Mouse (Mus musculus) intestine, embryonic 14.5 days (tissue): ENCODE results near the gene Fhl3. TPM values are rescaled to one million over a fixed set of nuclear protein-coding genes. Genes with fewer than 3 reads are reported as not detected.
A peak's percentile ranks its signal among the peaks of the same experiment; 100 is the strongest.

ENCODE experiments used
- ATAC-seq: fragments of 200-750 bp; cut with Nextera tagmentation; replicated peaks from 2 replicates; pipeline ENCODE4 v1.8.0; 2017; ENCODE audit warnings: low read depth, moderate number of reproducible peaks, moderate TSS enrichment, moderate library complexity; ENCODE audit not compliant: low FRiP score, low TSS enrichment
- DNase-seq: peaks from one replicate; pipeline ENCODE4 v3.0.0-alpha.2; 2018; ENCODE audit warnings: low spot score
- H3K27ac ChIP-seq: fragments of 300-500 bp; sonication (generic); 2 replicates; pipeline ENCODE4 v1.5.1; 2014; ENCODE audit warnings: low read depth, mild to moderate bottlenecking, control low read depth
- H3K27me3 ChIP-seq: fragments of 300-500 bp; sonication (generic); replicated peaks from 2 replicates; pipeline ENCODE4 v1.6.1; 2014; ENCODE audit warnings: low read length, control low read depth; ENCODE audit not compliant: control insufficient read depth, insufficient read depth
- H3K36me3 ChIP-seq: fragments of 300-500 bp; sonication (generic); 2 replicates; pipeline ENCODE4 v1.6.1; 2014; ENCODE audit warnings: low read length, control low read depth; ENCODE audit not compliant: control insufficient read depth, insufficient read depth
- H3K4me1 ChIP-seq: fragments of 300-500 bp; sonication (generic); replicated peaks from 2 replicates; pipeline ENCODE4 v1.6.1; 2014; ENCODE audit warnings: low read length, control low read depth, mixed read lengths; ENCODE audit not compliant: control insufficient read depth, insufficient read depth
- H3K4me2 ChIP-seq: fragments of 300-500 bp; sonication (generic); 2 replicates; pipeline ENCODE4 v1.6.1; 2014; ENCODE audit warnings: low read length
- H3K4me3 ChIP-seq: fragments of 300-500 bp; sonication (generic); 2 replicates; pipeline ENCODE4 v1.5.1; 2014; ENCODE audit warnings: low read depth, low read length, control low read depth, mixed read lengths
- H3K9ac ChIP-seq: fragments of 300-500 bp; sonication (generic); 2 replicates; pipeline ENCODE4 v1.6.1; 2014; ENCODE audit warnings: mild to moderate bottlenecking, low read length
- H3K9me3 ChIP-seq: fragments of 300-500 bp; sonication (generic); 2 replicates; pipeline ENCODE4 v1.6.1; 2016; ENCODE audit warnings: low read length, control low read depth; ENCODE audit not compliant: control insufficient read depth
- WGBS: fragments of 180-500 bp; shearing (Covaris S2); extraction: QIAGEN DNeasy Blood & Tissue Kit; methylation state at CpG from one replicate; pipeline ENCODE4 v1.1.7; 2014; 5-methylcytosine and 5-hydroxymethylcytosine counted together
- polyA plus RNA-seq: library from polyadenylated mRNA; unstranded; fragments of >200 nt; fragmentation: Nextera tagmentation; extraction: Ambion mirVana; gene quantifications from 2 replicates; pipeline ENCODE4 v1.2.1, GENCODE M21; 2014

The Fhl3 gene
- polyA plus RNA-seq, 1 experiment from 2014 or later: 13.6 TPM

DNA sequence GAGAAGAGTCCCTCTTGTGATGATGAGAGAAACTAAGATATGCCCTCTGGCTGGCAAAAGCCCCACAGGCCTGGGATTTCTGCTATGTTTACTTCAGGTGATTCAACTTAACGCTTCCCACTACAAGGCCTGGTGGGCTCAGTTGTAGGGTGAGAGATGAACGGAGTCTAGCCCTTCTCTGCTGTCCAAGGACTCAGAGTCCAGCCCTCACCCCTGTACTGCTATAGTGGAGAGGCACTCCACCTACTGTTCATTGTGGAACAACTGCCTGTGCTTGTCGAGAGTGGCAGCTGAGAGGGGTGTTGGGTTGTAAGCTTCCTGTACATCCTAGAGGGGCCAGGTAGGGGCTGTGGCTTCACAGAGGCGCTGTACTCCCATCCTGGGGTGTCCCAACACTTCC is 37.5 kb downstream of the Fhl3 start:
- Histone ChIP-seq H3K4me3 (no peak overlapping the region), H3K4me2 (no peak overlapping the region), H3K4me1 (0 out of 2 replicates have a peak, but pooled peaks cover 2% of the 10 kb centered on the region), H3K9ac (no peak overlapping the region), H3K36me3 (peaks cover 9% of the 10 kb centered on the region), H3K27me3 (no peaks in the 10 kb centered on the region), H3K9me3 (no peaks in the 10 kb centered on the region), H3K27ac (no peak overlapping the region)
- no peak for ATAC-seq
- no peak for DNase-seq
- 51% methylated on average over 4 of the region's 4 CpGs for WGBS

GRCm38 (mm10) chr4:124738783-124739182 is 38.3 kb downstream of the Fhl3 start:
- DNase-seq: no peak
- 68% methylated on average over 1 of the region's 1 CpGs for WGBS
- Histone ChIP-seq H3K27me3 (no peaks in the 10 kb centered on the region), H3K4me2 (no peak overlapping the region), H3K9me3 (no peaks in the 10 kb centered on the region), H3K9ac (no peak overlapping the region), H3K4me1 (0 out of 2 replicates have a peak, but pooled peaks cover 2% of the 10 kb centered on the region), H3K4me3 (no peak overlapping the region), H3K36me3 (peaks cover 1% of the 10 kb centered on the region; the same call in 1 of the 2 replicates), H3K27ac (no peak overlapping the region)
- ATAC-seq: no peak

DNA sequence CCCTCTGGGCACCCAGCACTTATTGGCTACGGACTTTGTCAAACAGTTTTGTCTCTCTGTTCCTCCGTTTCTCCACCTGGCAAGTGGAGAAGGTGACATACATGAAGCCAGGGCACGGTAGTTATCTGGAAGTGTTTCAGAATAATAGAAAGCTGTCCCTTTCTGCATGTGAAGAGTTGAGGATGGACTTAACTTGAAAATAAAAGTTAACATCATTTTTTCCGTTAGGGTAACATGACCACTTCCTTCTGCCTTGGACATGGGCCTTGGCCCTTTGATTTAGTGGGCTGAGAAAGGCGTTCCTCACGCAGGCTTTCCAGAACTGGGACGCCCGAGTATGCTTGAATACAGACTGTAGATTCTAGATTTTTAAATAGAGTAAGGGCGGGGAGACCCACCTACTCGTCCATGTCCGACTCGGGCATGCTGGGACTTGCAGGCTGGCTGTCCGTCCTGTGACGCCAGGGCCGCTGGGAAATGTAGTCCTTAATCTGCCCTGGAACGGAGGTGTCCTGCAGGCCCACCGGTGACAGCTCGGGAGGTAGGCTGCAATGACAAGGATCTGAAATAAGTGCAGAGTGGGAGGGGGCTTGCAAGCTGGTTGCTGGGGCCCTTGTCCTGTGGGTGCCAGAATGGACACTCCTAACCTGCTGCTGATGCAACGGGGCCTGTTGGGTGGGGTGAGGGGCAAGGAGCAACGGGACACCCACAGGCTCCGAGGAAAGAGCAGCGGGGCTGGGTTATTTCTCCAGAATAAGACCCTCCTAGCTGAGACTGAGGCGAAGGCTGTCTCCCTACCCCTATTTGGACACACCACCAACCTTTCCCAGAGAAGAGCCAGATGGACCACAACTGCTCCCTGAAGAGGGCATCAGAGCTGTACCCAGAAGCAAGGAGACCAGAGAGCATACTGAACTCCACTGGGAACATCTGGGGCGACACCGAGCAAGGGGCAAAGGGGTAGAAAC is 41.2 kb downstream of the Fhl3 start, which contains the start of gene Inpp5b:
Gene Inpp5b, plus strand, starts transcription at position 475 of the 968 bp plus-strand sequence.
- no peaks in the 10 kb centered on the region for H3K27me3 ChIP-seq
- H3K27ac ChIP-seq: no peak within 1 kb of the TSS
- H3K9ac ChIP-seq: peak within 1 kb of the TSS; percentile 44
- H3K9me3 ChIP-seq: no peaks in the 10 kb centered on the region
- ATAC-seq (peak; percentile 85), DNase-seq (peak; percentile 86)
- H3K4me2 ChIP-seq: peak within 1 kb of the TSS; percentile 68
- H3K4me3 ChIP-seq: peak within 1 kb of the TSS; percentile 68
- 0 out of 2 replicates have a peak, but pooled peaks cover 2% of the 10 kb centered on the region for H3K4me1 ChIP-seq
- 0 out of 2 replicates have a peak, but pooled peaks cover 7% of the 10 kb centered on the region for H3K36me3 ChIP-seq
- WGBS: 14% methylated on average over 25 of the region's 25 CpGs

DNA sequence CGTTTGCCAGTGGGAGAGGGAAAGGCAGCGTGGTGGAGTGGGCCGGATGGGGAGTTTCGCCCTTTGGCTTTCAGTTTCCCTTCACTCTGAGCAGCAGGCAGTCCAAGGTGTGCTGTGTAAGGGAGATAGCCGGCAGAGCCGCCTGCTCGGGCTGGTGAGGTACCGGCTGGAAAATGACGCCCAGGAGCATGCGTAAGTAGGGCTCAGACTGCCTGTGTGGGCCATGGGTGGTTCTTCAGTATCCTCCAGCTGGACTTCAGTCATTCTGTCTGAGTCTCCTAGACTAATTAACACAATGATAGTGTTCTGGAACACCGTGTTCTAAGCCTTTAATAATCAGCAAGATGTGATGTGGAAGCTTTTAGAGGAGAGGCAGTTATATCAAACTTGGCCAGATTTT is 42.3 kb downstream of the Fhl3 start:
- H3K36me3 ChIP-seq: 0 out of 2 replicates have a peak, but pooled peaks cover 7% of the 10 kb centered on the region
- no peak overlapping the region for H3K9ac ChIP-seq
- no peak overlapping the region for H3K4me3 ChIP-seq
- no peaks in the 10 kb centered on the region for H3K9me3 ChIP-seq
- H3K4me2 ChIP-seq: no peak overlapping the region
- no peak overlapping the region for H3K27ac ChIP-seq
- no peak for ATAC-seq
- WGBS: 90% methylated on average over 11 of the region's 11 CpGs
- H3K27me3 ChIP-seq: no peaks in the 10 kb centered on the region
- H3K4me1 ChIP-seq: 0 out of 2 replicates have a peak, but pooled peaks cover 2% of the 10 kb centered on the region
- no peak for DNase-seq

DNA sequence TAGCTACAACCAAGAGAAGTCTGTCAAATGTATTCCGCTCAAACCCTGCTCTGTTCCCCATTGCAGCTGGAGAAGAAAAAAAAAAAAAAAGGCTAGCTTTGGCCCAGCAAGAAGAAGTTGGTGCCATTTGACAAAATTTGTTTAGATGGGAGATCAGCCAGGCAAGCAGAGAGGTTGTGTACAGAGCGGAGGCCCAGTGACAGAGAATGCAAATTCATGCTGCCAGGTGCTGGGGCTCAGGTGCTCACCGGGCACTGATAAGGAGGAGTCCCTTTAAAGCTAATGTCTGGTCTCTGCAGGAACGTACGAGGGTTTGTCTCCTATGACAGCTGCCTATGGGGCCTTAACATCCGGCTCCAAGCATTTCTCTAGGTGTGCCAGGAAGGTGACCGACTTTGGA is 46.1 kb downstream of the Fhl3 start:
- no peak for ATAC-seq
- Histone ChIP-seq H3K4me3 (no peak overlapping the region), H3K4me2 (no peak overlapping the region), H3K36me3 (0 out of 2 replicates have a peak, but pooled peaks cover 11% of the 10 kb centered on the region), H3K9ac (no peak overlapping the region), H3K27ac (no peak overlapping the region), H3K9me3 (no peaks in the 10 kb centered on the region), H3K27me3 (no peaks in the 10 kb centered on the region), H3K4me1 (0 out of 2 replicates have a peak, but pooled peaks cover 8% of the 10 kb centered on the region)
- WGBS: 75% methylated on average over 7 of the region's 7 CpGs
- no peak for DNase-seq

DNA sequence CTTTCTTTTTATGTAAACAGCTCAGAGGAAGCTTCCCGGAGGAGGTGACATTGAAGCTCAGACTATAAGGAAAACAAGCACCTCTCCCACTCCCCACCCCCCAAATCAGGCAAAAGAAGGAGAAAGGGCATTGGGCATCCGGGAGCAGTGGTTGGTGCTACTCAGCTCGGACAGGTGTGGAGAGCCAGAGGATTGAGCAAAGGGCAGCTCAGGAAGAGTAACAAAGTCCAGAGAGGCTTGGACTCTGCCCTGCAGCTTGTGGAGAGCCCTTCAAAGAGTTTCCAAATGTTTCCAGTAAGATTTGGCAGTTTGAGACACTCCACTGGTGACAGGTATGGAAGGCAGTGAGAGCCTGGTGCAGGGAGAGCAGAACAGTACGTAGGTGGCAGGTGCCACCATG is 47.4 kb downstream of the Fhl3 start:
- DNase-seq (no peak), ATAC-seq (no peak)
- no peaks in the 10 kb centered on the region for H3K9me3 ChIP-seq
- no peak overlapping the region for H3K4me3 ChIP-seq
- no peaks in the 10 kb centered on the region for H3K27me3 ChIP-seq
- H3K4me1 ChIP-seq: peaks cover 14% of the 10 kb centered on the region
- WGBS: 58% methylated on average over 4 of the region's 4 CpGs
- no peak overlapping the region for H3K27ac ChIP-seq
- no peak overlapping the region for H3K9ac ChIP-seq
- no peak overlapping the region for H3K4me2 ChIP-seq
- 0 out of 2 replicates have a peak, but pooled peaks cover 11% of the 10 kb centered on the region for H3K36me3 ChIP-seq

GRCm38 (mm10) chr4:124751300-124752250 is 51.1 kb downstream of the Fhl3 start:
- peak overlapping the region; percentile 93 for H3K4me2 ChIP-seq
- peak; percentile 99 for ATAC-seq
- no peaks in the 10 kb centered on the region for H3K27me3 ChIP-seq
- no peak overlapping the region for H3K27ac ChIP-seq
- H3K9ac ChIP-seq: peak overlapping the region; percentile 59
- H3K4me1 ChIP-seq: peaks cover 22% of the 10 kb centered on the region
- WGBS: under 1% methylated on average over 75 of the region's 75 CpGs
- 0 out of 2 replicates have a peak, but pooled peaks cover 5% of the 10 kb centered on the region for H3K36me3 ChIP-seq
- no peaks in the 10 kb centered on the region for H3K9me3 ChIP-seq
- DNase-seq: peak; percentile 97
- peak overlapping the region; percentile 73 for H3K4me3 ChIP-seq
